Mouse (Mus musculus) CD8-positive naive resting alpha-beta T cell, adult 2 months (primary cell): Measurements from ENCODE around the gene Gm26661.

Experiments
- DNase-seq, 2 experiments: peaks; one replicate each; pipeline ENCODE4 v3.0.0; 2022; ENCODE audit warnings: low read depth in 2 of 2, low spot score in 2 of 2

Gm26661 gene

GRCm38 (mm10) chr14:7819446-7819845 lies 28.1 kb downstream of the Gm26661 start:
- no peak for DNase-seq

GRCm38 (mm10) chr14:7821341-7821740 lies 30.0 kb downstream of the Gm26661 start:
- DNase-seq: no peak

GRCm38 (mm10) chr14:7822693-7823092 lies 31.3 kb downstream of the Gm26661 start:
- no peak for DNase-seq

- no peak for DNase-seq
Measured at GRCm38 (mm10) chr14:7824651-7825268, 33.4 kb downstream of the Gm26661 start.

- no peak for DNase-seq
Measured at GRCm38 (mm10) chr14:7826151-7826937, 35.0 kb downstream of the Gm26661 start.

- DNase-seq: no peak
Measured at GRCm38 (mm10) chr14:7829181-7829580, 37.8 kb downstream of the Gm26661 start.

- DNase-seq: no peak
Measured at GRCm38 (mm10) chr14:7831770-7832439, 40.5 kb downstream of the Gm26661 start.

GRCm38 (mm10) chr14:7832440-7832783 lies 41.0 kb downstream of the Gm26661 start:
- DNase-seq: no peak

GRCm38 (mm10) chr14:7833458-7833857 lies 42.1 kb downstream of the Gm26661 start:
- DNase-seq: no peak

- no peak for DNase-seq
Measured at GRCm38 (mm10) chr14:7838564-7839089, 47.2 kb downstream of the Gm26661 start.

GRCm38 (mm10) chr14:7839950-7840514 lies 48.6 kb downstream of the Gm26661 start:
- DNase-seq: no peak
